Mouse (Mus musculus): ENCODE results near the gene Ddx3y. TPM values are rescaled to one million over a fixed set of nuclear protein-coding genes. Genes with fewer than 3 reads are reported as not detected.

Gene Ddx3y
- polyA plus RNA-seq (2014; fragmentation: Illumina TruSeq; extraction: RNeasy Lipid Tissue Mini Kit (QIAGEN cat#74804); ENCODE audit: low read depth, low replicate concordance): not detected

DNA sequence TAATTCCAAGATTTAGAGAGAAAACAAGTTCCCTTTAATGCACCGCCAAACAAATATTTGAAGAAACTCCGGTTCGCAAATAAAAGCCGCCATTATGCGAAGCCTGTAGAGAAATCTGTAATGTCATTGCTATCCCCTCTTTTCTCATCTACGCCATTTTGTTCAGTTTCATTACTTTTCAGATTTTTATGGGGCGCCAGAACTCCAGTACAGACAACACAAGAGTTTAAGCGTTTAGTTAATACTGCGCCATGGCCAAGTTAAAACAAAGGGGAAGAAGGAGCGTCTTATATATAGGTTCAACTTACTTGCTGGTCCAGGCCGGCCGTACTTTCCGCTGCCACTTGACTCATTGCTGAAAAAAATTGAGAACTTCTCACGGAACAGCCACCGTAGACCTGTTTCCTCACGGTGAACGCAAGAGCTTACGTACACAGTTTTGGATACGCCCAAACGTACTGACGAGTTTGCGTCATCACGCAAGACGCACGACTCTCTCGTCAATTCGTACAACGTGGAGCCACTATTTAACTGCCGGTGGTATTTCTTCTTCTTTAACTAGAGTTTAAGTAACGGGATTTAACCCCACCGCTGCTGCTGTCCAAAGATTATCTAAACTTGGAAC, at the start of gene Ddx3y:
TSS of gene Ddx3y (minus strand) at position 459 of the 625 bp plus-strand sequence.

GRCm38 (mm10) chrY:1245426-1245863, 41.0 kb downstream of the Ddx3y start, which contains the start of gene Uty:
Gene Uty (minus strand): TSS chrY:1245759.

Other genes starting within 250 kb of the Ddx3y start
- not detected for gene Uty, start 40.9 kb downstream of the Ddx3y start, polyA plus RNA-seq (2014; fragmentation: Illumina TruSeq; extraction: RNeasy Lipid Tissue Mini Kit (QIAGEN cat#74804); ENCODE audit: low read depth, low replicate concordance)
- not detected for gene Usp9y, start 173.2 kb upstream of the Ddx3y start, polyA plus RNA-seq (2014; fragmentation: Illumina TruSeq; extraction: RNeasy Lipid Tissue Mini Kit (QIAGEN cat#74804); ENCODE audit: low read depth, low replicate concordance)